Mouse (Mus musculus): ENCODE data around the gene Hmgb1. TPM values are rescaled to one million over a fixed set of nuclear protein-coding genes. Genes with fewer than 3 reads are reported as not detected.
"Not testable (repeated sequence)": the region's sequence is repeated elsewhere in the genome, so short reads cannot be mapped to it uniquely, and the experiment has no call there.

Gene Hmgb1
- polyA plus RNA-seq, 1 experiment from 2014 or later, result 1,770 TPM

DNA sequence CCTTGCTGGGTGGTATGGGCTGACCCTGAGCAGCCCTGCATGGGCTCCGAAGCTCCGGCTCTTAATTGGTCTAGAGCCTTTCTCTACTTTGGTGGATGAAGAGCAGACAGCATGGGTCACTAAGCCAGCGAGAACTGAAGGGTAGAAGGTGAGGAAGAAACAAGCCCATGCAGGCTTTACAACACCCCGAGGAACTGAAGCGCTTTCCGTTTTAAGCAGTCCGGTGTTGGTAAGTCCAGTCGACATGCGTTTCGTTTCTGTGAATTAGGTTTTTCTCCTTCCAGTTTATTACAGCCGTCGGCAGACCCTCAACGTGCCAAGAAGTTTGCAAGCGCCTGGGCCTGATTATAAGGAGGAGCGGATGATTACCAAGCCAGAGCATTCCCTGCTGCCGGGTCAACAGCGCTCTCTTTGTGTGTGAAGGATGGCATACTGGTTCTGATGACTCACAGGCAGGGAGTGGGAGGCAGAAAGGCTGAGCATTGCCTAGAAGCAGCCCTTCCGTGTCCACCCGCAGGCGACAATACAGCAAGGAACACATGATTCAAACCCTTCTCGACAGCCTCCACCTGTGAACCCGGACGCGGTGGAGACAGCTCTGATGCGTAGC lies 40.4 kb downstream of the Hmgb1 start:
- H3K9ac ChIP-seq, result no peak overlapping the region
- no peak for ATAC-seq (ENCODE audit: insufficient number of reproducible peaks, insufficient read depth, low FRiP score, low TSS enrichment)
- H3K4me2 ChIP-seq (replicated peaks), result no peak overlapping the region
- H3K27me3 ChIP-seq, result no peaks in the 10 kb centered on the region
- H3K36me3 ChIP-seq, result no peaks in the 10 kb centered on the region
- H3K27ac ChIP-seq, result no peak overlapping the region
- no peaks in the 10 kb centered on the region for H3K9me3 ChIP-seq
- 56% methylated on average over 25 of the region's 25 CpGs for WGBS
- peaks cover 7% of the 10 kb centered on the region; the same call in 1 of the 2 replicates for H3K4me1 ChIP-seq
- no peak overlapping the region for H3K4me3 ChIP-seq

GRCm38 (mm10) chr5:149141155-149141554 lies 43.1 kb downstream of the Hmgb1 start:
- not testable (repeated sequence) for H3K9ac ChIP-seq; H3K4me2 ChIP-seq (replicated peaks); H3K9me3 ChIP-seq; ATAC-seq (ENCODE audit: insufficient number of reproducible peaks, insufficient read depth, low FRiP score, low TSS enrichment); H3K36me3 ChIP-seq; H3K27me3 ChIP-seq; H3K4me3 ChIP-seq; H3K27ac ChIP-seq
- WGBS, result 93% methylated on average over 1 of the region's 1 CpGs
- peaks cover 11% of the 10 kb centered on the region; the same call in 1 of the 2 replicates for H3K4me1 ChIP-seq

DNA sequence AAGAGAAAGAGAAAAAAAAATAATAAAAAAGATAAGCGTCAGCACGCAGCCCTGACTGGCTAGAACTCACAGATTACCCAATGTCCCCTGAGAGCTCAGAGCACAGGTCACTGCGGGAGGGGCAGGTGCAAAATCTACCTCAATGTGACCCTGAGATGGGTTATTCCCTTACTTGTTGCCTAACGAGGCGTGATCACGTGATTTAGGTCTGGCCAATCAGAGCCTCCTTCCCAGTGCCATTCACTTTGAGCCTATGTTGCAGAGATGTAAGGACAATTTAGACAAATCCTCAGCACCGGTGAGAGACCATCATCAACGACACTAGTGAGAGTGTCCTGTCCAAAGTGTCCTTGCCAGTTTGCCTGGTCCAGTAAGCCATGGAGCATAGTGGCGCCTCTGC lies 44.0 kb downstream of the Hmgb1 start:
- H3K4me1 ChIP-seq, result peaks cover 11% of the 10 kb centered on the region; the same call in 1 of the 2 replicates
- H3K27ac ChIP-seq, result no peak overlapping the region
- WGBS, result 60% methylated on average over 9 of the region's 9 CpGs
- H3K9me3 ChIP-seq, result no peaks in the 10 kb centered on the region
- H3K4me3 ChIP-seq, result no peak overlapping the region
- H3K36me3 ChIP-seq, result no peaks in the 10 kb centered on the region
- no peak overlapping the region for H3K9ac ChIP-seq
- no peak overlapping the region for H3K4me2 ChIP-seq (replicated peaks)
- no peak for ATAC-seq (ENCODE audit: insufficient number of reproducible peaks, insufficient read depth, low FRiP score, low TSS enrichment)
- H3K27me3 ChIP-seq, result no peaks in the 10 kb centered on the region

DNA sequence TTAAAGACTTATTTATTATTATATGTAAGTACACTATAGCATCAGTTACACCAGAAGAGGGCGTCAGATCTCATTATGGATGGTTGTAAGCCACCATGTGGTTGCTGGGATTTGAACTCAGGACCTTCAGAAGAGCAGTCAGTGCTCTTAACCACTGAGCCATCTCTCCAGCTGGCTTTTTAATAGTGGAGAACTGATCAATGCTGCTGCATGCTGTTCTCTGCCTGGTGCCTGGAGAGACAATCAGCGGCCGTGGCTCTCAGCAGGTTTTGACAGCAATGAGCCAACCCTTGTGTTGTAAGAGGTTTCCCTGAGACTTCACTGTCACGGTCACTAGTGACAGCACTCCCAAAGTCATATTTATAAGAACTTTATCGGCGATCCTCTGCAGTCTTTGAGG lies 46.2 kb downstream of the Hmgb1 start:
- WGBS, result 87% methylated on average over 6 of the region's 6 CpGs
- H3K36me3 ChIP-seq; H3K27me3 ChIP-seq; H3K9ac ChIP-seq; H3K4me3 ChIP-seq; H3K4me1 ChIP-seq; H3K27ac ChIP-seq; H3K9me3 ChIP-seq; ATAC-seq (ENCODE audit: insufficient number of reproducible peaks, insufficient read depth, low FRiP score, low TSS enrichment); H3K4me2 ChIP-seq (replicated peaks): not testable (repeated sequence)

GRCm38 (mm10) chr5:149137447-149137846 lies 46.8 kb downstream of the Hmgb1 start:
- H3K4me3 ChIP-seq, result no peak overlapping the region
- 62% methylated on average over 3 of the region's 3 CpGs for WGBS
- no peak overlapping the region for H3K27ac ChIP-seq
- no peaks in the 10 kb centered on the region for H3K27me3 ChIP-seq
- no peak overlapping the region for H3K4me2 ChIP-seq (replicated peaks)
- no peak for ATAC-seq (ENCODE audit: insufficient number of reproducible peaks, insufficient read depth, low FRiP score, low TSS enrichment)
- no peaks in the 10 kb centered on the region for H3K9me3 ChIP-seq
- no peak overlapping the region for H3K9ac ChIP-seq
- H3K36me3 ChIP-seq, result no peaks in the 10 kb centered on the region
- peaks cover 4% of the 10 kb centered on the region; the same call in 1 of the 2 replicates for H3K4me1 ChIP-seq

GRCm38 (mm10) chr5:149136933-149137365 lies 47.3 kb downstream of the Hmgb1 start:
- no peak for ATAC-seq (ENCODE audit: insufficient number of reproducible peaks, insufficient read depth, low FRiP score, low TSS enrichment)
- Histone ChIP-seq H3K4me1 (peaks cover 4% of the 10 kb centered on the region; the same call in 1 of the 2 replicates), H3K4me3 (no peak overlapping the region), H3K27me3 (no peaks in the 10 kb centered on the region), H3K27ac (no peak overlapping the region), H3K9ac (no peak overlapping the region), H3K4me2 (replicated peaks) (no peak overlapping the region), H3K36me3 (no peaks in the 10 kb centered on the region), H3K9me3 (no peaks in the 10 kb centered on the region)
- 76% methylated on average over 4 of the region's 4 CpGs for WGBS

GRCm38 (mm10) chr5:149135455-149136354 lies 48.6 kb downstream of the Hmgb1 start:
- Histone ChIP-seq H3K9me3 (no peaks in the 10 kb centered on the region), H3K4me1 (peaks cover 4% of the 10 kb centered on the region; the same call in 1 of the 2 replicates), H3K4me2 (replicated peaks) (no peak overlapping the region), H3K9ac (no peak overlapping the region), H3K27ac (no peak overlapping the region), H3K27me3 (no peaks in the 10 kb centered on the region), H3K4me3 (no peak overlapping the region), H3K36me3 (no peaks in the 10 kb centered on the region)
- WGBS, result 77% methylated on average over 10 of the region's 10 CpGs
- ATAC-seq (ENCODE audit: insufficient number of reproducible peaks, insufficient read depth, low FRiP score, low TSS enrichment), result no peak

- H3K4me2 ChIP-seq (replicated peaks), result no peak overlapping the region
- no peaks in the 10 kb centered on the region for H3K9me3 ChIP-seq
- H3K4me1 ChIP-seq, result peaks cover 4% of the 10 kb centered on the region; the same call in 1 of the 2 replicates
- H3K9ac ChIP-seq, result no peak overlapping the region
- no peak overlapping the region for H3K27ac ChIP-seq
- H3K36me3 ChIP-seq, result no peaks in the 10 kb centered on the region
- WGBS, result 76% methylated on average over 10 of the region's 10 CpGs
- no peak for ATAC-seq (ENCODE audit: insufficient number of reproducible peaks, insufficient read depth, low FRiP score, low TSS enrichment)
- no peaks in the 10 kb centered on the region for H3K27me3 ChIP-seq
- no peak overlapping the region for H3K4me3 ChIP-seq
Observed at GRCm38 (mm10) chr5:149134751-149135454, 49.4 kb downstream of the Hmgb1 start.

DNA sequence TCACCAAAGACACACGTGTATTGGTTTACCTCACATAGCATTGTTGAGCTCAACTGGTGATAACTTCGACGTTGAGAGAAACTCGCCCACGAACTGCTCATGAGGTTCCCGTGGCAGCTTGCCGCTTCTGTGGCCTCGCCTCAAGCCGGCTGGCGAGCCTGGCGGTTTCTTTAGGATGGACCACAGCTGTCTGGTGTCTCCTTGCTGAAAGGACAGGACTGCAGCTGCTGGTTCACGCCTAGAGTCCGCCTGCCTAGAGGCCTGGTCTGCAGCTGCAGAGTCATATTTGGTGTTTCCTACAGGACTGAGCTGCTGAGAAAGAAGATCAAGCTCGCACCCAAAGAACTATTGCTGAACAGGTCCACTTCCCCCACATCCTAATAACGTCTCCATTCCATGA lies 55.8 kb downstream of the Hmgb1 start:
- Histone ChIP-seq H3K4me2 (replicated peaks) (no peak overlapping the region), H3K4me3 (no peak overlapping the region), H3K9ac (no peak overlapping the region), H3K4me1 (no peaks in the 10 kb centered on the region), H3K36me3 (no peaks in the 10 kb centered on the region), H3K27me3 (no peaks in the 10 kb centered on the region), H3K27ac (no peak overlapping the region), H3K9me3 (no peaks in the 10 kb centered on the region)
- WGBS, result 84% methylated on average over 15 of the region's 15 CpGs
- no peak for ATAC-seq (ENCODE audit: insufficient number of reproducible peaks, insufficient read depth, low FRiP score, low TSS enrichment)

GRCm38 (mm10) chr5:149123795-149124194 lies 60.5 kb downstream of the Hmgb1 start:
- no peaks in the 10 kb centered on the region for H3K36me3 ChIP-seq
- H3K4me3 ChIP-seq, result no peak overlapping the region
- H3K9me3 ChIP-seq, result no peaks in the 10 kb centered on the region
- no peaks in the 10 kb centered on the region for H3K27me3 ChIP-seq
- no peaks in the 10 kb centered on the region for H3K4me1 ChIP-seq
- H3K4me2 ChIP-seq (replicated peaks), result no peak overlapping the region
- WGBS, result 92% methylated on average over 6 of the region's 6 CpGs
- ATAC-seq (ENCODE audit: insufficient number of reproducible peaks, insufficient read depth, low FRiP score, low TSS enrichment), result no peak
- no peak overlapping the region for H3K27ac ChIP-seq
- H3K9ac ChIP-seq, result no peak overlapping the region

- Histone ChIP-seq H3K4me2 (replicated peaks) (no peak overlapping the region), H3K27me3 (no peaks in the 10 kb centered on the region), H3K9me3 (no peaks in the 10 kb centered on the region), H3K4me1 (peaks cover 14% of the 10 kb centered on the region), H3K27ac (no peak overlapping the region), H3K9ac (no peak overlapping the region), H3K36me3 (no peaks in the 10 kb centered on the region), H3K4me3 (no peak overlapping the region)
- ATAC-seq (ENCODE audit: insufficient number of reproducible peaks, insufficient read depth, low FRiP score, low TSS enrichment), result no peak
- WGBS, result 83% methylated on average over 16 of the region's 16 CpGs
Observed at GRCm38 (mm10) chr5:149119341-149119881, 64.9 kb downstream of the Hmgb1 start.

All from embryonic facial prominence, embryonic 12.5 days (tissue).